Mouse (Mus musculus) erythroblast, embryonic 14.5 days (primary cell): ENCODE measurements around the gene Lsp1.

ENCODE experiments used
- GATA1 ChIP-seq: IDR thresholded peaks from 2 replicates; pipeline ENCODE4 v1.6.1; 2012; ENCODE audit warnings: low read length, inconsistent platforms, mixed read lengths
- TAL1 ChIP-seq: IDR thresholded peaks from 3 replicates; pipeline ENCODE4 v1.6.1; 2012; ENCODE audit warnings: low read length, inconsistent platforms, mixed read lengths

DNA sequence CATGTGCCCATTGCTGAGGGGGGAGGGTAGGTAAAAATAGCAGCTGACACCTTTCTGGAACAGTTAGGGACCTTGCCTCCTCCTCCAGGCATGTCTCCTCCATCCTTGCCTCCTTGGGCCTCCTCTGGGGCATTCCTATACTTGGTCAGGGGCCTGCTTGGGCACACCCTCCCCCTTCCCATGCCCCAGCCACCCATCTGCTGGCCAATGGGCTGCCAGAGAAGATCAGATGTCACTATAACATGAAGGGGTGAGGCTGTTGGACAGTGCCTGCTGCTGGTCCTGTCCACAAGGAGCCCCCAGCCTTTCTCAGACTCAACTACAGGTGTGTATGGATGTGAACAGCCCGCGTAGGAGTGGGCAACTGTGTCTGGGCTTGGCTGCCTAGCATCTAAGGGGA is 38.0 kb downstream of the Lsp1 start, which contains the start of gene Tnnt3:
- TF ChIP-seq TAL1: no peak
- TF ChIP-seq GATA1: no peak
